Mouse (Mus musculus) G1E-ER4 (cell line): ENCODE measurements around the gene Lrrc8e. TPM values are rescaled to one million over a fixed set of nuclear protein-coding genes. Genes with fewer than 3 reads are reported as not detected.

Experiments used
- GATA1 ChIP-seq: IDR thresholded peaks from one replicate; pipeline ENCODE4 v1.8.0; 2012; ENCODE audit warnings: low read length, inconsistent platforms
- polyA plus RNA-seq: library from polyadenylated mRNA; stranded (reverse); fragments of >175 nt; gene quantifications from 2 replicates; pipeline ENCODE4 v1.2.3, GENCODE M21; 2012

Gene Lrrc8e
- polyA plus RNA-seq, 1 experiment, result 0.02 TPM

DNA sequence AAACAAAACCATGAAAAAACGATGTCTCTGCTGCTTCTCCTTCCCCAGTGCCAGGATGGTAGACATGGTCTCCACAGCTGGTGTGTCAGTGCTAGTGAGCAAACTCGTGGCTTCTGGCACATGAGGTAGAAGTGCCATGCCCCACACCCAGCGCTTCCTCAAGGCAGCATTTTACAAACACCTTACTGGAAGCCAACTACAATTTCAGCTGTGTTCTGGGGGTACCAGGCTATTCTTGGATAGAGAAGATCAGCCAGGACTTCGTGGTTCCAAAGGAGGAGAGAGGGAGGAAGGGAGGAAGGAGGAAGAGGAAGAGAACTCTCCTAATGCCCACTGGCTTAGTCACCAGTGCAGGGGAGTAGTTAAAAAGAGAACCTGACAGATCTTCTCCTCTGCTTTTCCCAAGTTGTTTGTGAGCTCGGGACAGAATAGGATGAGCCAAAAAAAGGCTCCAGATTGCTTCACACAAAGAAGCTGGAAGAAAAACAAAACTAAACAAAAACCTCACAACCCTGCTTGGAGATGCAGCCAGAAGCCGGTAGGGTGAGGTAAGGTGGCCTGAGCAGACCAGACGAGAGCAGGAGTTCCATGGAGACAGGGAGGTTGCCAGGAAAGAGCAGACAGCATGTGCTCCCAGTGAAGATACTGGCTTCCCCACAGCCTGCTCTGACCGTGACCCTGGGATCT is 36.6 kb downstream of the Lrrc8e start:
- TF ChIP-seq GATA1, result no peak

DNA sequence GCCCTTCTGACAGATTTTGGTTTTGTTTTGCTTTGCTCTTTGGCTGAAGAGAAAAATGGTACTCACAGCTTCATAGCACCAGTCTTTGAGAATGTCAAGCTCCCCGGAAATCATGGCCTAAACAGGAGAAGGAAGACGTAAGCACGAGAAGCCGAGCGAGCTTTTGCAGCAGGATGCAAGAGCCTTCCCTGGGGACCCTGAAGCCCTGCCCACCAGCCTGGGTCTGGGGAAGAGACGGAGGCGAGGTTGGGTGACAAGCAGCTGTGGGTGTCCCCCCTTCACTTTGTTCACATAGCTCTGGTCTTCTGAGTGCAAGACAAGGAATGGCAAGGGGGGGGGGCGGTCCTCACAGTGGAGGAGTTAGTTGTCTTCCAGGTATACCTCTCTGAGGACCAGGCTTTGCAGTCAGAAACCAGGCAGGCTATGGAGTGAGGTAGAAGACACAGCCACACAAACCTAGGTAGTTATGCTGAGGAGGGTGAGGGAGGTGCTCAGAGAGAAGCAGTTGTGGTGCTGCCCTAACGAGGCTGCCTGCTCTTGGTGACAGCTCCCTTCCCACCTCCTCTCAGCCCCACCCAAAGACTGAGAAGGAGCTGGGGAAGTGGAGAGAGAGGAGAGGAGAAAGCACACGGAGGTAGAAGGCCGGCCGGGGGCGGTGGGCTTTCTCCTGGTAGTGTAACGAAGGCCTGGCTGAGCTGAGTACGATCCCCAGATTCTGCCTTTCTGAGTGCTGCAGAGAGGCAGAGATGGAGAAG is 38.7 kb downstream of the Lrrc8e start:
- TF ChIP-seq GATA1, result no peak

DNA sequence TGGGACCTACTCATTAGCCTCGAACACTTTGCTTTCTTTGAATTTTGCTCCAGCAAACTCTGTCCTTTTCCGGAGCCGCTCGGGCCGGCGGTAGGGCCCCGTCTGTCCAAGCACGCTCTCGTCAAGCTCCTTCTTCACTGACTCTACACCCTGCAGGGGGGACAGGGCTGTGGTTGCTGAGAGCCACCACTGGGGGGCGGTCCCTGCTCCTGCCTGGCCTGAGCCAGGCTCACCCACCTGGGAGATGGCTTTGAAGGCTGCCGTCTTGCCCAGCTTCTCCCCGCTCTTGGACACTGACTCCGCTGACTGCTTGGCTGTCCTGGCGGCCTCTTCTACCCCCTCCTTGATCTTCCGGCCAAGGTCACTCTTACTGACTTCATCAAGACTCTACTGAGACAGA is 41.0 kb downstream of the Lrrc8e start:
- TF ChIP-seq GATA1, result no peak

DNA sequence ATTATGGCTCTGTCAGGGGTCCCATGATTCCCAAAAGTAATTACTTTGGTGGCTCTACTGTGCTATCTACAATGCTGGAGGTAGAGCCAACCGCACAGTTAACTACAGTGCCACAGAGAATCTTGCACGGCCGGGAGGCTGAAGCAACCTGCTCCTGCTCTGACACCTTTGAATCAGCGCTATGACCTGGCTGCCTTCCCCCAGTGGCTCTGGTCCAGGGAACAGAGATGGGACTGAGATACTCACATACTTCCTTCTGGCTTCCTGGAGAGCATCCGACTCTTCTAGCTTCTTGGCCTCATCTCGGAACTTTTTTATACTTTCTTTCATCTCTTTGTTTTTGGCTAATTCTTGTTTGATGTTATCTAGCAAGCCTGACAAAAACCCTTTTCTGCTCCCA is 43.0 kb downstream of the Lrrc8e start:
- no peak for TF ChIP-seq GATA1

DNA sequence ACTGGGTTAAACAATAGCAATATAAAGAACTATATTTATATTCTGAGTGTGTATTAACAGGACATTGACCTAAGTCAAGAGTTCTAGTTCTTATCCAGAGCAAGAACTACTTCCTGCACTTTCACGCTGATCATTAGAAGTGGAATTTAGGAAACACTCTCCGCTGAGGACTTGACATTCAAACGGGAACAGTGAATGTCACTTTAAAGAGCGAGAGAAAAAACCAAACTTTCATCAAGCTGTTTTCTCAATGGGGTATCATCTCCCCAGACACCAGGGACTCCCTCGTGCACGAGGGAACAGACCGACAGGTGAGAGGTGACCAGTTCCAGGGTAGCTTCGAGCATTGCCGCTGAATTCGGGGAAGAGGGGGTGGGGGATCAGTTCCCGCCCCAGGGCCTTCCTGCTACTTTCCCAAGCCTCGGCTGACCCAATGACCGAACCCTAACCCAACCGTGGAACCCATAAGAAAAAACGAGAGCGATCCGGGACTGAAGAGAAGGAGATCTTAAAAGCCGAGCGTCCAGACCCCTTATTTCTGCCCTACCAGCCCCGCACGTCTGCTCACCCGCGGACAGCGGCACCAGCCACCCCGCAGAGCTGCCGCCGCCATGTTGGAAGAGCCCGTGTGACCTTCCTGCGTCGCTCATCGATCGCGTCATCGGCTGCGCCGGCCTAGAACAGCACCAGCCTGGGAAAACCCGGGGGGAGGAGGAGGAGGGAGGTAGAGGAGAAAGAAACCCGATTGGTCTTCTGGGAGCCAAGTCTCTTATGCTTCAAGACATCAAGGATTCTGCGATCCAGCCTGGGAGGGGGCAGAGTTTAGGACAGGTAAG is 48.9 kb downstream of the Lrrc8e start, which contains the start of gene Timm44:
TSS of gene Timm44 (minus strand) at position 639 of the 836 bp plus-strand sequence.
- no peak for TF ChIP-seq GATA1

DNA sequence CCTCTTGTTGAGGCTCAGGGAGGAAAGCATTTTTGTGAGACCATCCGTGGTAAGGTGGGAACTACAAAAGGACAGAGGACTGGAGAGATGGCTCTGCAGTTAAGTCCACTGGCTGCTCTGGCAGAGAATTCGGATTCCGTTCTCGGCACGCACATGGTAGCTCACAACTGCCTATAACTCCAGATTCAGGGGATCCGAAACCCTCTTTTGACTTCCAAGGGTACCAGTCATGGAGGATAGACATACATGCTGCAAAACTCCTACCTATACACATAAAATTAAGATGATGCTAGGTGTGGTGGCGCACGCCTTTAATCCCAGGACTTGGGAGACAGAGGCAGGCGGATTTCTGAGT is 49.5 kb downstream of the Lrrc8e start:
- no peak for TF ChIP-seq GATA1

Other genes with a start within 250 kb of the Lrrc8e start
- not detected in 2 replicates for gene Cd209f, start 121.0 kb upstream of the Lrrc8e start, polyA plus RNA-seq
- not detected in 2 replicates for gene Cd209g, start 92.7 kb upstream of the Lrrc8e start, polyA plus RNA-seq
- 8.2 TPM in 2 replicates for gene Evi5l, start 60.3 kb upstream of the Lrrc8e start, polyA plus RNA-seq
- gene Prr36, start 9.4 kb upstream of the Lrrc8e start, polyA plus RNA-seq, result 0.17 and 0.18 TPM in 2 replicates
- gene Map2k7, start 11.9 kb downstream of the Lrrc8e start, polyA plus RNA-seq, result 137 and 182 TPM in 2 replicates
- 0.37 and 0.39 TPM in 2 replicates for gene Gm49320, start 12.0 kb downstream of the Lrrc8e start, polyA plus RNA-seq
- 16.2 and 20.9 TPM in 2 replicates for gene Tgfbr3l, start 21.4 kb downstream of the Lrrc8e start, polyA plus RNA-seq
- 46.1 and 62.3 TPM in 2 replicates for gene Snapc2, start 26.3 kb downstream of the Lrrc8e start, polyA plus RNA-seq
- 1.5 and 2.0 TPM in 2 replicates for gene Ctxn1, start 32.4 kb downstream of the Lrrc8e start, polyA plus RNA-seq
- 80.8 and 85.8 TPM in 2 replicates for gene Timm44, start 49.1 kb downstream of the Lrrc8e start, polyA plus RNA-seq
- 1.3 and 1.6 TPM in 2 replicates for gene Ccl25, start 98.4 kb downstream of the Lrrc8e start, polyA plus RNA-seq
- gene Elavl1, start 98.6 kb downstream of the Lrrc8e start, polyA plus RNA-seq, result 93.4 and 120 TPM in 2 replicates